Mouse (Mus musculus): Measurements from ENCODE around the gene Gm21117.
"Not testable (repeated sequence)": the region's sequence is repeated elsewhere in the genome, so short reads cannot be mapped to it uniquely, and the experiment has no call there.

Gene Gm21117

GRCm38 (mm10) chrY:51124920-51125319 lies at the start of gene Gm21117:
Gene Gm21117, plus strand, starts transcription at chrY:51125220.
- not testable (repeated sequence) for DNase-seq (ENCODE audit: low read depth, low spot score)

Measured in skeletal muscle tissue, adult 2 months (tissue).